33 mouse cellular contexts compared by ENCODE assay signal in the genomic region with DNA sequence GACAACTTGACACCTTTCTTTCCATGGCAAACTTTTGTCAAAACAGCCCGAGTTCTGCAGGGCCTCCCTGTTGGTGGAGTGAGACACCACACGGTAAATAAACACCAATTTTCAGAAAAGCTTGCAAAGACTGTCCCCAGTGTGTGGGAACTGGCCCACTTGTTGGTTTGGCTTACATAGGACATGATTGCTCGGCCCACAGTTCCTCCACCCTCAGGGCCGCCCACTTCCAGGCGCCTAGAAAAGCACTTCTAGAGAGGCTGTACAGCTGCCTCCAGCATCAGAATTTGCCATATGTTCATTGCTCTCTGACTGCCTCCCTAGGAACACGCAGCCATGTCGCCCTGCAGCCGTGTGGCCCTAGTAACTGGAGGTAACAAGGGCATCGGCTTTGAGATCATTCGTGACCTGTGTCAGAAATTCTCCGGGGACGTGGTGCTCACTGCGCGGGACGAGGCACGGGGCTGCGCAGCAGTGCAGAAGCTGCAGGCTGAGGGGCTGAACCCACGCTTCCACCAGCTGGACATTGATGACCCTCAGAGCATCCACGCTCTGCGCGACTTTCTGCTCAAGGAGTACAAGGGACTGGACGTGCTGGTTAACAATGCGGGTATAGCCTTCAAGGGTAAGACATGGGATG. TPM values are rescaled to one million over a fixed set of nuclear protein-coding genes. Genes with fewer than 3 reads are reported as not detected.
DNase-seq lines count a peak whose midpoint lies in the region; ATAC-seq and TF ChIP-seq lines count a peak whose summit lies in the region.
"Had no signal": no experiment of that assay in that cellular context is flagged by ENCODE, and none has a peak within 500 bp of the region (broad histone marks: within the 10 kb centered on the region; RNA-seq: fewer than 3 reads in every experiment).

Gene Gm5678 (plus strand): TSS at position 337 of the 640 bp plus-strand sequence.

- no peak within 1 kb of the TSS for H3K4me2 ChIP-seq in intestine, embryonic 15.5 days (replicated peaks)
- no peak within 1 kb of the TSS for H3K4me2 ChIP-seq in intestine, postnatal 0 days (replicated peaks; ENCODE audit: low read depth)
- H3K4me2 ChIP-seq: embryonic facial prominence, embryonic 12.5 days; heart, embryonic 12.5 days; limb, embryonic 13.5 days; liver, embryonic 12.5 days; midbrain, embryonic 11.5 days; neural tube, embryonic 15.5 days; stomach, embryonic 15.5 days had no signal

- no peak within 1 kb of the TSS for H3K4me3 ChIP-seq in intestine, embryonic 15.5 days (replicated peaks)
- no peak within 1 kb of the TSS for H3K4me3 ChIP-seq in intestine, postnatal 0 days (ENCODE audit: low read depth, low read length)
- H3K4me3 ChIP-seq in left cerebral cortex, adult 2 months: no peak within 1 kb of the TSS
- H3K4me3 ChIP-seq: embryonic facial prominence, embryonic 12.5 days; heart, embryonic 12.5 days; limb, embryonic 13.5 days; liver, embryonic 12.5 days; neural tube, embryonic 15.5 days; stomach, embryonic 15.5 days had no signal

- peak; percentile 23 to 60 for DNase-seq in left cerebral cortex, adult 2 months (ENCODE audit: extremely low spot score in 1 of 2, low spot score in 2 of 2)
- no peak for DNase-seq in left cerebral cortex, postnatal 4 days
- peak; percentile 1 for DNase-seq in A20 (ENCODE audit: low read depth, low spot score)
- peak; percentile 57 for DNase-seq in layer of hippocampus, adult 9-11 months
- no peak for DNase-seq in c-Kit-positive CD71-positive TER-119-positive erythroid progenitor cells, embryonic 14.5 days (ENCODE audit: low spot score)
- DNase-seq: adrenal gland, adult 2 months; cerebellum, adult 2 months; cerebellum, postnatal 25 days; forebrain, postnatal 0 days; heart, postnatal 14 days; kidney, adult 11 months; kidney, postnatal 4 days; lung, adult 18-20 months; lung, postnatal 10 days; thymus, adult 18-20 months; thymus, postnatal 4 days had no signal

- H3K9me3 ChIP-seq in intestine, embryonic 15.5 days: no peaks in the 10 kb centered on the region
- no peaks in the 10 kb centered on the region for H3K9me3 ChIP-seq in intestine, postnatal 0 days (ENCODE audit: control insufficient read depth)
- H3K9me3 ChIP-seq: embryonic facial prominence, embryonic 12.5 days; heart, embryonic 12.5 days; limb, embryonic 13.5 days; liver, embryonic 12.5 days; neural tube, embryonic 15.5 days; stomach, embryonic 15.5 days had no signal

- H3K36me3 ChIP-seq in intestine, embryonic 15.5 days: no peaks in the 10 kb centered on the region
- no peaks in the 10 kb centered on the region for H3K36me3 ChIP-seq in intestine, postnatal 0 days (ENCODE audit: control insufficient read depth, insufficient read depth)
- H3K36me3 ChIP-seq: embryonic facial prominence, embryonic 12.5 days; heart, embryonic 12.5 days; limb, embryonic 13.5 days; liver, embryonic 12.5 days; neural tube, embryonic 15.5 days; stomach, embryonic 15.5 days had no signal

- H3K27ac ChIP-seq in intestine, embryonic 15.5 days: no peak within 1 kb of the TSS
- H3K27ac ChIP-seq in intestine, postnatal 0 days (ENCODE audit: low read depth, low read length): no peak within 1 kb of the TSS
- H3K27ac ChIP-seq in left cerebral cortex, adult 2 months: no peak within 1 kb of the TSS
- H3K27ac ChIP-seq: embryonic facial prominence, embryonic 12.5 days; hindbrain, postnatal 0 days; limb, embryonic 13.5 days; liver, embryonic 12.5 days; neural tube, embryonic 15.5 days; stomach, embryonic 15.5 days had no signal

- 0 out of 2 replicates have a peak within 1 kb of the TSS, but pooled peaks have one; percentile 5 for H3K9ac ChIP-seq in intestine, embryonic 15.5 days
- no peak within 1 kb of the TSS for H3K9ac ChIP-seq in intestine, postnatal 0 days (ENCODE audit: low read depth, low read length)
- H3K9ac ChIP-seq: embryonic facial prominence, embryonic 12.5 days; forebrain, postnatal 0 days; heart, embryonic 12.5 days; limb, embryonic 13.5 days; liver, embryonic 12.5 days; neural tube, embryonic 15.5 days; stomach, embryonic 15.5 days had no signal

- ATAC-seq in intestine, embryonic 15.5 days: no peak
- ATAC-seq in intestine, postnatal 0 days: no peak
- ATAC-seq: forebrain, postnatal 0 days; hindbrain, postnatal 0 days; liver, embryonic 12.5 days had no signal

- no peaks in the 10 kb centered on the region for H3K27me3 ChIP-seq in intestine, embryonic 15.5 days (replicated peaks)
- no peaks in the 10 kb centered on the region for H3K27me3 ChIP-seq in intestine, postnatal 0 days (replicated peaks; ENCODE audit: control insufficient read depth, insufficient read depth, low read length)
- H3K27me3 ChIP-seq: embryonic facial prominence, embryonic 12.5 days; limb, embryonic 13.5 days; neural tube, embryonic 15.5 days; stomach, embryonic 15.5 days had no signal

- WGBS in intestine, embryonic 15.5 days: 79% methylated on average over 23 of the region's 23 CpGs
- WGBS in intestine, postnatal 0 days: 81% methylated on average over 23 of the region's 23 CpGs

- H3K4me1 ChIP-seq in intestine, embryonic 15.5 days (replicated peaks): no peaks in the 10 kb centered on the region
- H3K4me1 ChIP-seq in intestine, postnatal 0 days (replicated peaks; ENCODE audit: control insufficient read depth, insufficient read depth, low read length): no peaks in the 10 kb centered on the region
- H3K4me1 ChIP-seq: embryonic facial prominence, embryonic 12.5 days; heart, embryonic 12.5 days; limb, embryonic 13.5 days; liver, embryonic 12.5 days; neural tube, embryonic 15.5 days; stomach, embryonic 15.5 days had no signal

- no peak for TF ChIP-seq CTCF in intestine, postnatal 0 days (IDR thresholded peaks at IDR 0.05; ENCODE audit: low read depth)
- TF ChIP-seq CTCF in left cerebral cortex, adult 2 months (IDR thresholded peaks at IDR 0.05): no peak; the same call in 1 of the 2 replicates

- intact Hi-C loops in left cerebral cortex, adult 2 months (cut with DNase I): no loop called here
- intact Hi-C loops in left cerebral cortex, postnatal 4 days (cut with DNase I): loop anchor here (10.0 kb wide), 1 partner anchor 47 kb away; no protein-coding TSS in a partner anchor

RNA-seq across cellular contexts. Expression of gene Gm5678, which starts in this region (rescaled TPM):
- not detected in 2 replicates for polyA plus RNA-seq in intestine, embryonic 15.5 days (2015; fragmentation: Nextera tagmentation; extraction: Ambion mirVana)
- polyA plus RNA-seq in intestine, postnatal 0 days (2015; fragmentation: Nextera tagmentation; extraction: Ambion mirVana): 0.16 TPM in 1 of 2 replicates, not detected in the other
- total RNA-seq in left cerebral cortex, adult 2 months (2021): 1 to 10 TPM; 2.8 to 3.1 TPM
- total RNA-seq in left cerebral cortex, postnatal 4 days (2021): 1 to 10 TPM; 1.6 to 2.5 TPM
- total RNA-seq: forebrain, postnatal 0 days; hindbrain, postnatal 0 days; megakaryocyte progenitor cell, adult 5-6 weeks; MEL had no signal
- polyA plus RNA-seq: adrenal gland, adult 2 months; C2C12; embryonic facial prominence, embryonic 12.5 days; forebrain, embryonic 11.5 days; forebrain, postnatal 0 days; gonadal fat pad, adult 2 months; heart, embryonic 12.5 days; hindbrain, embryonic 11.5 days; hindbrain, postnatal 0 days; kidney, embryonic 16.5 days; limb, embryonic 13.5 days; liver, embryonic 12.5 days; midbrain, embryonic 11.5 days; neural tube, embryonic 15.5 days had no signal

Comparison
In these comparisons a context has a peak if more than half of its experiments do, and no peak if none do; other contexts are left out.
1. DNase-seq: peak in left cerebral cortex, adult 2 months (2 of 2), A20 (single experiment) and layer of hippocampus, adult 9-11 months (single experiment); none in left cerebral cortex, postnatal 4 days (single experiment) and c-Kit-positive CD71-positive TER-119-positive erythroid progenitor cells, embryonic 14.5 days (single experiment).